Mouse (Mus musculus) R1 (cell line): ENCODE measurements around the gene Keap1.
"Not testable (repeated sequence)": the region's sequence is repeated elsewhere in the genome, so short reads cannot be mapped to it uniquely, and the experiment has no call there.

Source experiments
- DNase-seq: peaks from one replicate; pipeline ENCODE4 v3.0.0-alpha.2; 2018; ENCODE audit warnings: low read depth, low spot score

Gene Keap1

DNA sequence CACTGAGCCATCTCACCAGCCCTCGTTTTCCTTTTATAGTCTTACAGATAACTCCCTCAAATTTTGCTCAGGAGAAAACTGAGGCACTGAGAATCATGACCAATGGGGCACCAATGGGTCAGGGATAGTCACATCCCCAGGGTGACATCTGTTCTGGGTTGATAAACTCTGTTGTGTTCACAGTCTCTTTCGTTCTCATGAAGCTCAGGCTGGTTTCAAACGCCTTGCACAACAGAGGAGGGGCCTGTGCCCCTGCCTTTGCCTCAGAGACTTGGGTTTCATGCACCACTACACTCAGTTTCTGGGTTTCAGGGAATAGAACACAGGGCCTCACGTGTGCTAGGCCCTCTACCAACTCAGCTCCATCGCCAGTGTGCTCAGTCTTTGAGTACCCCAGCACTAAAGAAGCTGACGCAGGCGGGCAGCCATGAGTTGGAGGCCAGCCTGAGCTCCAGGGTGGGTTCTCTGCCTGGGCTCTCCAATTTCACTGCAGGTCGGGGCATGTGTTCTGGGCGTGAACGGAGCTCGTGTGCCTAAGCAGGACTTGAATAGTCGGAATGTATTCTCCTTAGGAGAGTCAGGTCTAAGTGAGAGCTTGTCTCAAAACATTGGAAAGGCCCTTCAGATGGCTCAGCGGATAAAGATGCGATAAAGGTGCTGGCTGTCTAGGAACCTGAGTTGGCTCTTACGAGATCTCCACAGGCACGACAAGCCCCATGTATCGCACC lies 25.3 kb upstream of the Keap1 start:
- no peak for DNase-seq

GRCm38 (mm10) chr9:21261831-21262230 lies 22.7 kb upstream of the Keap1 start:
- DNase-seq, result peak; percentile 70

DNA sequence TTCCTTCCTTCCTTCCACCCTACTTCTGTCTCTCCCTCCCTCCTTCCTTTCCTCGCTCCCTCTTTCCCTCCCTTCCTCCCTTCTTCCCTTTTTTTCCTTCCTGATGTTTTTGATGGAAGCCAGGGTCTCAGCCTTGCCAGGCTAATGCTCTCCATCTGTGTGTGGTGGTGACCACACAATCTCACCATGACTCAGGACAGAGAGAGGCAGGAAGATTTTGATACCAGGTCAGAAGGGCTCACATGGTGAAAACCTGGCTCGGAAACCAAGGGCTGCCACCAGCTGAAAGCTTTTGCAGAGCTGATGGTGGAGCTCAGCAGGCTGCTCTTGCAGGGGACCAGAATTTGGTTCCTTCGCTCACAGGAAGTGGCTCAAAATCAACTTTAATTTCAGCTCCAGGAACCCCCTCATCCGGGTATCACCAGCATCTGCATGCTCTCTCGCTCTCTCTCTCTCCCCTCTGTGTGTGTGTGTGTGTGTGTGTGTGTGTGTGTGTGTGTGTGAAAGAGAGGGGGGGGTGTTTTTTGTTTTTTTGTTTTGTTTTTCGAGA lies 21.4 kb upstream of the Keap1 start:
- no peak for DNase-seq

DNA sequence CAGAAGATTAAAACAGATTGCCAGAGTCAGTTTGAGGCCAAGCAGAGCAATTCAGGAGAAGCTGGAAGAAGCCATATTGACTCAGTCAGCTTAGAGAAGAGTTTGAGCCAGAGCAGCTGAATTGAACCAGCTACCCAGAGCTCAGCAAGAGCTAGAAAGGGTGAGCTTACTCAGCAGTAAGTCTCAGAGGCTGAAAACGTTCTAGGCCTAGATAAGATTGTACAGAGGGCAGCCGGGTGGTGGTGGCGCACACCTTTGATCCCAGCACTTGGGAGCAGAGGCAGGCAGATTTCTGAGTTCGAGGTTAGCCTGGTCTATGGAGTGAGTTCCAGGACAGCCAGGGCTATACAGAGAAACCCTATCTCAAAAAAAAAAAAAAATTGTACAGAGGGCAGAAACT lies 17.2 kb upstream of the Keap1 start:
- not testable (repeated sequence) for DNase-seq

GRCm38 (mm10) chr9:21254690-21255089 lies 15.5 kb upstream of the Keap1 start:
- DNase-seq, result no peak

DNA sequence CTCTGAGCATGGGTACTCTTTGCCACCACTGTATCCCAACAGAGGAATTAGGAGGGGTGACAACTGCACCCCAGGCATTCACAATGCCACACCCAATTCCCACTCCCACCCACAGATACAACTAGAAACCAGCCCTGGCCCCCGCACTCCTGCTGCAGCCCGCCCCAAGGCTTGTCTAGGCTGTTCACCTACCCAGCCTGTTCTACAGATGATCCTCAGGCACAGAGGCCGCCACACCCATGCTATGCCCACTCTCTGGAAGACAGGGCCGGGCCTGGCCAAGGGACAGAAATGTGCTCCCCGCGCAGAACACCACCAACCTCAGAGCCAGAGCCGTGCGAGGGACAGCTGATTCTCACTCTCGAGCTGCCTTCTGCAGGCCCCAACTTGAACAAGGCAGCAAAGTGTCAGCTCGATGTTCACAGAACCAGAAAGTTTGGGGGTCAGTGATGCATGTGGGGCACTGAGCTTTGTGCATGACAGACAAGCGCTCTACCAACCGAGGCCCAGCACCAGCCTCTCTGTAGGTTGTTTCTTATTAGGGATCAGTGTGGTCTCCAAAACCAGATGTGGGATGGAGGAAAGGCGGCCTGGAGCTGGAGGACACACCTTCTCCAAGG lies 12.1 kb upstream of the Keap1 start:
- DNase-seq, result no peak

DNA sequence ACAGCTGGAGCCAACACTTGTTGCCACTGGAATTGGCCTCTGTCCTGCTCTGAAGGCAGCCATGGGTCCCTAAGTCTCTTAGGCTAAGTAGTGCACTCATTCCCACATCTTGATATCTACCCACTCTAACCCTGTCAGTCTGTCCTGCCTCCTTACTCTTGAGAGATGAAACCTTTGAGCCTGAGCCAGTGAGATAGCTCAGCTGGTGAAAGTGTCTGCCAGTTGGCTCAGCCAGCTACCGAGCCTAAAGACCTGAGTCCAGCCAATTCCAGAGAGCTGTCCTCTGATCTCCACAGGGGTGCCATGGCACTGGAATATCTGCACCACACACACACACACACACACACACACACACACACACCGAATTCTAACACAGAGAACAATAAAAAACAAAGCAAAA lies 11.3 kb upstream of the Keap1 start:
- no peak for DNase-seq

DNA sequence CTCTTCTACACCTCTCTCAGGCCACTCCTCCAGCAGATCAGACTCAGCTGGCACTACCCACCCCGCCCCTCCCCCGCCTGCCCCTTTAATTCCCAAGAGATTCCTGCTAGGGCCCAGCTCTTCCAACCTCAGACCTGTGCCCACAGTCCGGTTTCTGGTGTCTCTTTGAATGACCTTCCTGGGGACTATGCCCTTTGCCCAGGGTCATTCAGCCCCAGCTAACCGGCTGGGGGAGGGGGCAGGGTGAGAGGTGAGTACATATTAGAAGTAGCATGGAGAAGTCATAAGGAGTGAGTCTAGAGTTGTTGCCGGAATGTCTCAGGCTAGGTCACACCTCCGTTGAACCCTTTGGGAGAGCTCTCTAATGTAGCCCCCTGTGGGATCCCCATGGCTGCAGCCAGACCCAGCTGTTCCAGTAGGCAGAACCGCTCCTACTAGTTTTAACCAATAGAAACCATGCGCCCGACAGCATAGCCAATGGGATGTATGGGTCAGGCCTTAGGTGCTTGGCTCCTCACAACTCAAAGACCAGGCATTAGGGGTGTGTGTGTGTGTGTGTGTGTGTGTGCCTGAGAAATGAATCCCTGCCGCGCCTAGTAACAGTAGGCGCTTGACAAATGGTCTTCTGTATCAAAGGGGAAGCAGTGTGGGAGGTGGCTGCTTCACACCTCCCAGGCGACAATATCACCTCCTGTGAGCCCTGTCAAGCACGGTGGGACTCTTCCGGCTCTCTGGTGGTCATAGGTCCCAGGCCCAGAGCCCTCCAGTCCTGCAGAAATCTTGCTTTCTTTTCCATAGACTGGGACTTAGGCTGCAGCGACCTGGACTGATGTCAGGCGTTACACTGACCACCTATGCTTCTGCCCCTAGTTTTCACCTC lies 10.7 kb upstream of the Keap1 start:
- peak; percentile 51 for DNase-seq

GRCm38 (mm10) chr9:21248326-21248725 lies 9.2 kb upstream of the Keap1 start, which contains the start of gene S1pr5:
Gene S1pr5 (minus strand): TSS chr9:21248443.
- DNase-seq, result no peak

- DNase-seq, result no peak
Observed at GRCm38 (mm10) chr9:21246342-21246741, 7.2 kb upstream of the Keap1 start.

DNA sequence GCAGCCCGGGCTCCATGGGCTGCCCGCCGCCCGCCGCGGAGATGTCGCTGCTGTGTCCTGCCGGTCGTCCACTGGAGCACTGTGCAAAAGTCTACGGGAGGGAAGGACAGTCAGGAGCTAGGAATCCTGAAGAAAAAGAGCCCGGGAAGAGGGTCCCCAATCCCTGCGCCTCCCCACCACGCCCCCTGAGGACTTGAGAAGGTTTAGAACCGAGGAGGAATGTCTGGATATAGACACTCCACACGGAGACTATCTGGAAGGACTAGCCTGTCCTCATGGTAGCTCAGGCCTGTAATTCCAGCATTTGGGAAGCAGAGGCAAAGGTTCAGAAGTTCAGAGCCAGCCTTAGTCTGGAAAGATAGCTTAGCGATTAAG lies 5.9 kb upstream of the Keap1 start:
- peak; percentile 64 for DNase-seq

- peak; percentile 63 for DNase-seq
Observed at GRCm38 (mm10) chr9:21244428-21245112, 5.4 kb upstream of the Keap1 start.

DNA sequence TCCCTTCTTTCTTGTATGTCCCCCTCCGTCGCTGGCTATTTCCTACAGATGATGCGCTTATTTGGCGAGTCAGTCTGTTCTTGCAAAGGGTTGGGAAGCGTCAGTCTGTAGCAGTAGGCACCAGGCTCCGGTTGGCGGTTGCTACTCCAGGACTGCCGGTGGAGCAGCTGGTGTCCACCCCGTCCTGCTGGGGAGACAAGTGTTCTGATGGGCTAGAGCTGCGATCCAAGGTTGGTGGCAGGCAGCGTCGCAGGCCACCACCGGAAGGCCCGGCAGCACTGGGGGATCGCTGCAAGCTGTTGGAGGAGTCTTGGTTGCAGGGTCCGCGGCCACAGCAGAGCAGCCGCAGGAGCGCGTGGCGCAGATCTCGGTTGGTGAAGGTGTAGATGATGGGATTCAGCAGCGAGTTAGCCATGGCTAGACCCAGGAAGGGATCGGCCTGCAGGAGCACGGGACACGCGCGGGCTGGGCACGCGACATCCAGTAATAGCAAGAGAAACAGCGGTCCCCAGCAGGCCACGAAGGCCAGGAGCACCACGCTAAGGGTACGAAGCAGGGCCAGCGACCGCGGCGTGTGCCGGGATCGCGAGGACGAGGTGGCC lies 4.8 kb upstream of the Keap1 start:
- DNase-seq, result no peak

- peak; percentile 96 for DNase-seq
Observed at GRCm38 (mm10) chr9:21241343-21241742, 2.2 kb upstream of the Keap1 start.

DNA sequence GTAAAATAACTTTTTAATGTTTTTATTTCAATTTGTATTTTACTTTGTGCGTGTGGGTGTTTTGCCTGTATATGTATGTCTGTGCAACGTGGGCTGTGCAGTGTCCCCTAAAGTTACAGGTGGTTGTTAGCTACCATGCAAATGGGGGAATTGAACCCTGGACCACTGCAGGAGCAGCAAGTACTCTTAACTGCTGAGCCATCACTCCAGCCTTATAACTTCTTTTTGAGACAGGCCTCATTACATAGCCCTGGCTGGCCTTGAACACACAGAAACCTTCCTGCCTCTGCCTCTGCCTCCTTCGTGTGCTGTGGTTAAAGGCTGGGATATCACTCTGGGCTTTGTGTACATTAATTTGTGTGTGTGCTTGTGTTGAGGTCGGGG lies 296 bp upstream of the Keap1 start:
- DNase-seq, result peak; percentile 48

DNA sequence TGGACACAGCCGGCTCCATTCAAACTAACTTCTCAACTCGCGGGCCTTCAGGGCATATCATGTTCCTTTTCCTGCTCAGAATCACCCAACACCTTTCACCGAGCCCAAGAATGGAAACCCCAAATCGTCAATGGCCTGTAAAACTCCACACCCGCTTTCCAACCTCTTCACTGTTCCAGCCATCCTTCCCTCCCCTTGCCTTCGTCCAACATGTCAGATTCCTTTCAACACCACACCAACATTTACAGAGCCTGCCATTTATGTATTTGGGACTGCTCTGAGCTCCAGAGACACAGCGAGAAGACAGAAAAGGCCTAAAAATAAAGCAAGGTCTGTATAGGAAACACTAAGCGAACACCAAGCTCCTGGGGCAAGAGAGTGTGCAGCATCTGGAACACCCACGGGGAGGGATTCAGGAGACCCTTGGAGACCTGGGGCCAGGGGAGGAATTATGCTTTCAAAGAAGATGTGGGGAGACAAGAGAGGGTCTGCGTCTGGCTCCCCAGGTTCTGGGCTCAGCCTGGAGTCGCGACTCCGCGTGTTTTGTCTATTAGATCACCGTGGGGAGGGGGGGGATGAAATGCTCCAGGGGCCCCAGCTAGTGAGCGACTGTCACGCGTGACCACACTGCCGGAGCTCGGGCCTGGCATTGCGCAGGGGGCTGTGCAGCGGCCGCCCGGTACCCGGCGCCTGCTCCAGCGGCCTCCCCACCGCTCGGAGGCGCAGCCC lies 993 bp downstream of the Keap1 start:
- peak; percentile 46 for DNase-seq

GRCm38 (mm10) chr9:21237368-21238003 lies 1.7 kb downstream of the Keap1 start:
- peak; percentile 87 for DNase-seq

DNA sequence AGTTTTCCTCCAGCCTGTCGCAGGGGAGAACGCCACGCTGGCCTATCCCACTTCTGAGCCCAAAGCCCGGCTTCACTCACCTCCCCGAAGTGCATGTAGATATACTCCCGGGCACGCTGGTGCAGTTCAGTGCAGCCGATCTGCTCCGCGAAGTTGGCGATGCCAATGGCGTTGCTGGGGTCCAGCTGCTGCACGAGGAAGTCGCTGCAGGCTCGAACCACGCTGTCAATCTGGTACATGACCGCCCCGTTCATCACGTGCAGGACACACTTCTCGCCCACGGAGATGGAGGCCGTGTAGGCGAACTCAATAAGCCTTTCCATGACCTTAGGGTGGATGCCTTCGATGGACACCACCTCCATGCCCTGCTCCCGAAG lies 2.2 kb downstream of the Keap1 start:
- no peak for DNase-seq

DNA sequence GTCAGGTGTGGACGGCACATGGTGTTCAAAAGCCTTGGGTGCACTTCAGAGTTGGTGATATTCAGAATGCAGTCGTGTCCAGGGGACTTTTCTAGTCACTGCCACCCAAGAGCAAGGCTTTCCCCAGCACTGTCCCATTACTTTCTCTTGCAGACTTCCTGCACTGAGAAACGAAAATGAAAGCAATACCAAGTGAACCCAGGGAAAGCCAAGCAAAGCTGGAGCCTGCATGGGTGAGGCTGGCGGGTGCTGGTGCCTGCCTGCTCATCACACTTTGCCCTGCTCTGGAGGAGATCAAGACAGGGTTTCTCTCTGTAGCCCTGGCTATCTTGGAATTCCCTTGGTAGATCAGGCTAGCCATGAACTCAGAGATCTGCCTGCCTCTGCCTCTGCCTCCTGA lies 3.8 kb downstream of the Keap1 start:
- no peak for DNase-seq

DNA sequence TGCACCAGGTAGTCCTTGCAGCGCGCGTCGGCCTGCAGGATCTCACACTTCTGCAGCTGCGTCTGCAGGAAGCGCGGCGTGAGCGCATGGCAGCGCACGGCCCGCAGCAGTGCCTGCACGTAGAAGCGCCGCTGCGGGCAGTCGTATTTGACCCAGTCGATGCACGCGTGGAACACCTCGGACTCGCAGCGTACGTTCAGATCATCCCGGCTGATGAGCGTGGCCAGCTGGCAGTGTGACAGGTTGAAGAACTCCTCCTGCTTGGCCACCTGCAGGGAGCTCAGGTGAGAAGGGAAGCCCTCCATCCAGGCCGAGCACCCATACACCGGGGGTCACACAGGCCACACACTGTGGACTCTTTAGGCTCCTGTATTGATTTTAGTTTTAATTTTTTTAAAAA lies 5.4 kb downstream of the Keap1 start:
- DNase-seq, result no peak
